Mouse (Mus musculus) heart, embryonic 12.5 days (tissue): ENCODE measurements around the gene Olfr1121. TPM values are rescaled to one million over a fixed set of nuclear protein-coding genes. Genes with fewer than 3 reads are reported as not detected.
"Not testable (repeated sequence)": the region's sequence is repeated elsewhere in the genome, so short reads cannot be mapped to it uniquely, and the experiment has no call there.

ENCODE experiments used
- ATAC-seq: fragments of 200-750 bp; cut with Nextera tagmentation; 2 replicates; pipeline ENCODE4 v1.8.0; 2017; ENCODE audit warnings: moderate TSS enrichment, moderate library complexity; ENCODE audit not compliant: insufficient number of reproducible peaks, low FRiP score
- H3K27ac ChIP-seq: fragments of 300-500 bp; sonication (generic); 2 replicates; pipeline ENCODE4 v1.5.1; 2016; ENCODE audit warnings: mild to moderate bottlenecking, moderate library complexity; ENCODE audit not compliant: poor library complexity, severe bottlenecking
- H3K27me3 ChIP-seq: fragments of 300-500 bp; sonication (generic); replicated peaks from 2 replicates; pipeline ENCODE4 v1.6.1; 2016; ENCODE audit warnings: mild to moderate bottlenecking, moderate library complexity
- H3K36me3 ChIP-seq: fragments of 300-500 bp; sonication (generic); 2 replicates; pipeline ENCODE4 v1.6.1; 2016; ENCODE audit warnings: mild to moderate bottlenecking, moderate library complexity
- H3K4me1 ChIP-seq: fragments of 300-500 bp; sonication (generic); replicated peaks from 2 replicates; pipeline ENCODE4 v1.6.1; 2016; ENCODE audit warnings: mild to moderate bottlenecking
- H3K4me2 ChIP-seq: fragments of 300-500 bp; sonication (generic); 2 replicates; pipeline ENCODE4 v1.6.1; 2016; ENCODE audit warnings: mild to moderate bottlenecking, moderate library complexity
- H3K4me3 ChIP-seq: fragments of 300-500 bp; sonication (generic); 2 replicates; pipeline ENCODE4 v1.5.1; 2016; ENCODE audit warnings: mild to moderate bottlenecking
- H3K9ac ChIP-seq: fragments of 300-500 bp; sonication (generic); 2 replicates; pipeline ENCODE4 v1.6.1; 2016; ENCODE audit warnings: mild to moderate bottlenecking, moderate library complexity
- H3K9me3 ChIP-seq: fragments of 300-500 bp; sonication (generic); replicated peaks from 2 replicates; pipeline ENCODE4 v1.6.1; 2016; ENCODE audit warnings: mild to moderate bottlenecking, moderate library complexity
- WGBS: fragments of 180-500 bp; shearing (Covaris S2); methylation state at CpG from one replicate; pipeline ENCODE4 v1.1.7; 2016; 5-methylcytosine and 5-hydroxymethylcytosine counted together
- polyA plus RNA-seq: library from polyadenylated mRNA; unstranded; fragments of >200 nt; fragmentation: Nextera tagmentation; extraction: Ambion mirVana; gene quantifications from 2 replicates; pipeline ENCODE4 v1.2.1, GENCODE M21; 2016

The Olfr1121 gene
- polyA plus RNA-seq, result not detected in 2 replicates

GRCm38 (mm10) chr2:87369595-87369994, at the start of gene Olfr1121:
Olfr1121 (plus strand) TSS chr2:87369895.
- no peaks in the 10 kb centered on the region for H3K9me3 ChIP-seq

GRCm38 (mm10) chr2:87354515-87354914, 15.2 kb upstream of the Olfr1121 start, which contains the start of gene Olfr1120:
Olfr1120 (plus strand) TSS chr2:87354815.
- no peaks in the 10 kb centered on the region for H3K27me3 ChIP-seq
- H3K27ac ChIP-seq, result no peak within 1 kb of the TSS
- H3K9me3 ChIP-seq, result no peaks in the 10 kb centered on the region
- no peaks in the 10 kb centered on the region for H3K4me1 ChIP-seq
- no peaks in the 10 kb centered on the region for H3K36me3 ChIP-seq
- H3K9ac ChIP-seq, result no peak within 1 kb of the TSS
- H3K4me2 ChIP-seq, result no peak within 1 kb of the TSS
- no peak within 1 kb of the TSS for H3K4me3 ChIP-seq
- WGBS, result 50% methylated on average over 2 of the region's 2 CpGs
- no peak for ATAC-seq

More at GRCm38 (mm10) chr2:87369595-87369994, at the start of gene Olfr1121:
- 31% methylated on average over 1 of the region's 1 CpGs for WGBS
- H3K4me3 ChIP-seq, result no peak within 1 kb of the TSS
- H3K27ac ChIP-seq, result no peak within 1 kb of the TSS
- H3K27me3 ChIP-seq, result no peaks in the 10 kb centered on the region
- H3K4me1 ChIP-seq, result no peaks in the 10 kb centered on the region
- no peaks in the 10 kb centered on the region for H3K36me3 ChIP-seq
- no peak within 1 kb of the TSS for H3K4me2 ChIP-seq
- no peak within 1 kb of the TSS for H3K9ac ChIP-seq
- no peak for ATAC-seq

- 61% methylated on average over 2 of the region's 2 CpGs for WGBS
- not testable (repeated sequence) for H3K27ac ChIP-seq, H3K4me1 ChIP-seq, H3K9ac ChIP-seq, H3K9me3 ChIP-seq, ATAC-seq, H3K4me3 ChIP-seq, H3K36me3 ChIP-seq, H3K4me2 ChIP-seq, H3K27me3 ChIP-seq
These were observed 9.6 kb upstream of the Olfr1121 start for GRCm38 (mm10) chr2:87360121-87360520.

GRCm38 (mm10) chr2:87371726-87372125, 2.0 kb downstream of the Olfr1121 start:
- no peaks in the 10 kb centered on the region for H3K36me3 ChIP-seq
- no peaks in the 10 kb centered on the region for H3K4me1 ChIP-seq
- no peak overlapping the region for H3K4me2 ChIP-seq
- H3K27ac ChIP-seq, result no peak overlapping the region
- H3K4me3 ChIP-seq, result no peak overlapping the region
- ATAC-seq, result no peak
- 77% methylated on average over 4 of the region's 4 CpGs for WGBS
- no peaks in the 10 kb centered on the region for H3K9me3 ChIP-seq
- no peaks in the 10 kb centered on the region for H3K27me3 ChIP-seq
- no peak overlapping the region for H3K9ac ChIP-seq

GRCm38 (mm10) chr2:87383935-87384334, 14.2 kb downstream of the Olfr1121 start:
- ATAC-seq, result no peak
- no peaks in the 10 kb centered on the region for H3K9me3 ChIP-seq
- H3K4me1 ChIP-seq, result no peaks in the 10 kb centered on the region
- 43% methylated on average over 2 of the region's 2 CpGs for WGBS
- H3K27ac ChIP-seq, result no peak overlapping the region
- H3K9ac ChIP-seq, result no peak overlapping the region
- no peak overlapping the region for H3K4me3 ChIP-seq
- H3K4me2 ChIP-seq, result no peak overlapping the region
- no peaks in the 10 kb centered on the region for H3K27me3 ChIP-seq
- no peaks in the 10 kb centered on the region for H3K36me3 ChIP-seq

- ATAC-seq, result no peak
- no peaks in the 10 kb centered on the region for H3K36me3 ChIP-seq
- H3K9ac ChIP-seq, result no peak within 1 kb of the TSS
- no peaks in the 10 kb centered on the region for H3K4me1 ChIP-seq
- H3K9me3 ChIP-seq, result no peaks in the 10 kb centered on the region
- 68% methylated on average over 2 of the region's 2 CpGs for WGBS
- H3K27ac ChIP-seq, result no peak within 1 kb of the TSS
- H3K27me3 ChIP-seq, result no peaks in the 10 kb centered on the region
- H3K4me3 ChIP-seq, result no peak within 1 kb of the TSS
- no peak within 1 kb of the TSS for H3K4me2 ChIP-seq
These were observed 15.9 kb downstream of the Olfr1121 start, which contains the start of gene Olfr1122 for GRCm38 (mm10) chr2:87385549-87385948. Olfr1122 (plus strand) TSS chr2:87385849.

- H3K9ac ChIP-seq, H3K4me3 ChIP-seq, H3K9me3 ChIP-seq, H3K4me1 ChIP-seq, H3K4me2 ChIP-seq, ATAC-seq, H3K27me3 ChIP-seq, H3K27ac ChIP-seq, H3K36me3 ChIP-seq: not testable (repeated sequence)
- WGBS, result 85% methylated on average over 5 of the region's 5 CpGs
These were observed 23.9 kb downstream of the Olfr1121 start for GRCm38 (mm10) chr2:87393605-87394004.

GRCm38 (mm10) chr2:87394686-87395085, 25.0 kb downstream of the Olfr1121 start:
- not testable (repeated sequence) for H3K36me3 ChIP-seq, H3K27ac ChIP-seq, ATAC-seq, H3K9me3 ChIP-seq, H3K4me3 ChIP-seq, H3K4me1 ChIP-seq, H3K9ac ChIP-seq, H3K27me3 ChIP-seq, H3K4me2 ChIP-seq
- WGBS, result 70% methylated on average over 7 of the region's 7 CpGs

- Histone ChIP-seq H3K27ac (no peak within 1 kb of the TSS), H3K27me3 (no peaks in the 10 kb centered on the region), H3K9me3 (no peaks in the 10 kb centered on the region), H3K4me3 (no peak within 1 kb of the TSS), H3K4me1 (no peaks in the 10 kb centered on the region), H3K9ac (no peak within 1 kb of the TSS), H3K4me2 (no peak within 1 kb of the TSS), H3K36me3 (no peaks in the 10 kb centered on the region)
- 81% methylated on average over 1 of the region's 1 CpGs for WGBS
- no peak for ATAC-seq
These were observed 46.6 kb downstream of the Olfr1121 start, which contains the start of gene Olfr1123 for GRCm38 (mm10) chr2:87416335-87416734. Olfr1123 (plus strand) TSS chr2:87416635.

Other genes starting within 250 kb of the Olfr1121 start
- not detected in 2 replicates for gene Olfr1110, start 229.6 kb upstream of the Olfr1121 start, polyA plus RNA-seq
- not detected in 2 replicates for gene Olfr1111, start 217.3 kb upstream of the Olfr1121 start, polyA plus RNA-seq
- not detected in 2 replicates for gene Olfr1112, start 182.1 kb upstream of the Olfr1121 start, polyA plus RNA-seq
- gene Olfr1113, start 160.9 kb upstream of the Olfr1121 start, polyA plus RNA-seq, result not detected in 2 replicates
- gene Olfr1115, start 121.9 kb upstream of the Olfr1121 start, polyA plus RNA-seq, result not detected in 2 replicates
- not detected in 2 replicates for gene Olfr1116, start 102.4 kb upstream of the Olfr1121 start, polyA plus RNA-seq
- not detected in 2 replicates for gene Olfr1118, start 62.3 kb upstream of the Olfr1121 start, polyA plus RNA-seq
- gene Olfr1120, start 15.1 kb upstream of the Olfr1121 start, polyA plus RNA-seq, result not detected in 2 replicates
- gene Olfr1122, start 16.0 kb downstream of the Olfr1121 start, polyA plus RNA-seq, result not detected in 2 replicates
- gene Olfr1123, start 46.7 kb downstream of the Olfr1121 start, polyA plus RNA-seq, result not detected in 2 replicates
- gene Olfr1124, start 60.4 kb downstream of the Olfr1121 start, polyA plus RNA-seq, result not detected in 2 replicates
- gene Olfr1126, start 84.1 kb downstream of the Olfr1121 start, polyA plus RNA-seq, result not detected in 2 replicates
- gene Pramel7, start 127.2 kb downstream of the Olfr1121 start, polyA plus RNA-seq, result not detected in 2 replicates
- not detected in 2 replicates for gene Pramel6, start 136.7 kb downstream of the Olfr1121 start, polyA plus RNA-seq
- not detected in 2 replicates for gene Olfr153, start 161.9 kb downstream of the Olfr1121 start, polyA plus RNA-seq
- gene Olfr1128, start 175.6 kb downstream of the Olfr1121 start, polyA plus RNA-seq, result not detected in 2 replicates
- not detected in 2 replicates for gene Olfr1129, start 204.0 kb downstream of the Olfr1121 start, polyA plus RNA-seq
- not detected in 2 replicates for gene Olfr1130, start 236.3 kb downstream of the Olfr1121 start, polyA plus RNA-seq